Mouse (Mus musculus): ENCODE results near the gene Brat1. TPM values are rescaled to one million over a fixed set of nuclear protein-coding genes. Genes with fewer than 3 reads are reported as not detected.
"Not testable (repeated sequence)": the region's sequence is repeated elsewhere in the genome, so short reads cannot be mapped to it uniquely, and the experiment has no call there.

The Brat1 gene
- polyA plus RNA-seq, 1 experiment, result 22.5 TPM

DNA sequence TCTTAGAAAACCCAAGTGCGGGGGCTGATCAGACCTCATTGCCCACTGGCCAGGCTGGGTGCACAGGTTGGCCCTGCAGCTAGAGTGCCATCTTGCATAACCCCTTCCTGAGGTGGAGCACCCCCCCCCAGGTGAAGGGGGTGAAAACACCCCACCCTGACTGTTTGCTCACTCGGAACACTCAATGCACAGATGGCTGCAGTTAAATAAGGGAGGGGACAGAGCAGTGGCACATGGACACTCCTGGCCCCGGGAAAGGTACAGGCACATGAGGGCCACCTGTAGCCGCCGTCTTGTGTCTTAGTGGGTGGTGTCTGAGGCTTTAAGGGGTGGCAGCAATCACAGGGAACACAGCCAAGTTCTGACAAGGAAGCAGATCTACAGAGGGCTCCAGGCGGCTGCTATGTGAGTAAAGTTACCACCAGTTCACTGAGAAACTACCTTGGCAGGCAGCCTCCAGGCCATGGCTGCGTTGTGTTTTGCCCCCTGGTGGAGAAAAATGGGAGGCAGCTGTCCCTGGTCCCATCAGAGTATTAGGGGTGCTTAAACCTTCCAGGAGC is 41.1 kb upstream of the Brat1 start:
- H3K27me3 ChIP-seq (ENCODE audit: control insufficient read depth, insufficient read depth, low read length), result no peaks in the 10 kb centered on the region
- TF ChIP-seq POLR2A (IDR thresholded peaks at IDR 0.05; ENCODE audit: control insufficient read depth, low read depth, low read length), result no peak; the same call in 1 of the 2 replicates
- peak; percentile 48; the same call in 1 of the 2 replicates for TF ChIP-seq CTCF (IDR thresholded peaks at IDR 0.05; ENCODE audit: control insufficient read depth, insufficient read depth, insufficient replicate concordance, low read depth, low read length)
- H3K4me1 ChIP-seq (ENCODE audit: control insufficient read depth, insufficient read depth, low read length), result no peaks in the 10 kb centered on the region; the same call in 1 of the 2 replicates
- H3K27ac ChIP-seq (ENCODE audit: control insufficient read depth, insufficient read depth, low read depth, low read length), result no peak overlapping the region
- H3K36me3 ChIP-seq (ENCODE audit: control insufficient read depth, insufficient read depth, low read length), result no peaks in the 10 kb centered on the region
- no peak overlapping the region for H3K4me3 ChIP-seq (ENCODE audit: control insufficient read depth, low read depth, low read length)

DNA sequence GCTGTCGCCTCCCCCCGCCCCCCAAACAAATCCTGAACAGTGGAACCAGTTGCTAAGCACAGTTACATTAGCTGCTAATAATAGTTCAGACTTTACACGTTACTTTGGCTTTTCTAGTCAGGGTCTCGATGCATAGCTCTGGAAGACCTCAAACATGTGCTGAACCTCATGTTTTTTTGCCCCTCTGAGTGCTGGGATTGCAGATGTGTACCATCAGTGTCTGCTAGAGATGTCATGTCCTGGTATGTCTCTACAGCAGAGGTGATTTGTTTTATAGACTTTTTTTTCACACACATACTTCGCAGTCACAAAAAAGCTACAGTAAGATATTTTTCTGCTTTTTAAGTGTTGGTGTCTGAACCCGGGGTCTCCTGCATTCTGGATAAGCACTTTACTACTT is 32.7 kb upstream of the Brat1 start:
- TF ChIP-seq POLR2A (IDR thresholded peaks at IDR 0.05; ENCODE audit: control insufficient read depth, low read depth, low read length), result no peak
- no peak for TF ChIP-seq CTCF (IDR thresholded peaks at IDR 0.05; ENCODE audit: control insufficient read depth, insufficient read depth, insufficient replicate concordance, low read depth, low read length)
- Histone ChIP-seq H3K4me3 (ENCODE audit: control insufficient read depth, low read depth, low read length) (no peak overlapping the region), H3K36me3 (ENCODE audit: control insufficient read depth, insufficient read depth, low read length) (peaks cover 1% of the 10 kb centered on the region), H3K4me1 (ENCODE audit: control insufficient read depth, insufficient read depth, low read length) (peaks cover 2% of the 10 kb centered on the region), H3K27ac (ENCODE audit: control insufficient read depth, insufficient read depth, low read depth, low read length) (no peak overlapping the region), H3K27me3 (ENCODE audit: control insufficient read depth, insufficient read depth, low read length) (no peaks in the 10 kb centered on the region)

DNA sequence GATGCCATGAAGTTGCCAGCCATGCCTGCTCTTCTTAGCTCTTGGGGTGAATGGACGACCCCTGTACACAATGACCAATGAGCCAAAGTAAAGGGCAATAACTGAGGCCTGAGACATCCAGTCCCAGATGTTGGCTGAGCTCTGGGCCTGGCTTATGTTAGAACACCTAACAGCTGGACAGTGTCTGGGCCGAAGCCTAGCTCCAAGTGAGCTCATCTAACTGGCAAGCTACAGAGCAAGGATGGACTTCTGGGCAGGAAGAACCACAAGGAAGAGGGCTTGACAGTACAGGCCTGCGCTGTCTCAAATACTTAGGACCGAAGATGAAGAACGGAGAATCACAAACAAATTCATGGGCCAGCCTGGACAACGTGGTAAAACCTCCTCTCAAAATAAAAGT is 32.2 kb upstream of the Brat1 start:
- H3K27me3 ChIP-seq (ENCODE audit: control insufficient read depth, insufficient read depth, low read length); H3K4me1 ChIP-seq (ENCODE audit: control insufficient read depth, insufficient read depth, low read length); H3K36me3 ChIP-seq (ENCODE audit: control insufficient read depth, insufficient read depth, low read length); H3K4me3 ChIP-seq (ENCODE audit: control insufficient read depth, low read depth, low read length); H3K27ac ChIP-seq (ENCODE audit: control insufficient read depth, insufficient read depth, low read depth, low read length): not testable (repeated sequence)

DNA sequence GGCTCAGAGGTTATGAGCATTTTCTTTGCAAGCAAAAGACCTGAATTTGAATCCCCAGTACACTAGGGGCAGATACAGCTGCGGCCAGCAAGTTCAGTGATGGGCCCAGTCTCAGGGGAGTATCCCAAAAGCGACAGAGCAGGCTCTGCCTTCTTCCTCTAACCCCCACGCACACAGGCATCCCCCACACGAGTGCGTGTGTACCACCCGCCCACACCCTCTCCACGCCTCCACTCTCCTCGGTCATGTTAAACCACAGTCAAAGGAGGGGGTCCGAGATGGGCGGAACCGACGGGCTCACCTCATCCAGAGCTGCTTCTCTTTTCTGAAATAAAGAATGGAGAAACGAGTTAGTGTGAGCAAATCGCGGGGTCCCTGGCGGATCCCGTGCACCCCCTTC is 30.8 kb upstream of the Brat1 start:
- peaks cover 1% of the 10 kb centered on the region for H3K4me1 ChIP-seq (ENCODE audit: control insufficient read depth, insufficient read depth, low read length)
- no peak overlapping the region for H3K4me3 ChIP-seq (ENCODE audit: control insufficient read depth, low read depth, low read length)
- H3K27me3 ChIP-seq (ENCODE audit: control insufficient read depth, insufficient read depth, low read length), result no peaks in the 10 kb centered on the region
- H3K27ac ChIP-seq (ENCODE audit: control insufficient read depth, insufficient read depth, low read depth, low read length), result no peak overlapping the region
- H3K36me3 ChIP-seq (ENCODE audit: control insufficient read depth, insufficient read depth, low read length), result peaks cover 1% of the 10 kb centered on the region
- no peak for TF ChIP-seq POLR2A (IDR thresholded peaks at IDR 0.05; ENCODE audit: control insufficient read depth, low read depth, low read length)
- TF ChIP-seq CTCF (IDR thresholded peaks at IDR 0.05; ENCODE audit: control insufficient read depth, insufficient read depth, insufficient replicate concordance, low read depth, low read length), result no peak

DNA sequence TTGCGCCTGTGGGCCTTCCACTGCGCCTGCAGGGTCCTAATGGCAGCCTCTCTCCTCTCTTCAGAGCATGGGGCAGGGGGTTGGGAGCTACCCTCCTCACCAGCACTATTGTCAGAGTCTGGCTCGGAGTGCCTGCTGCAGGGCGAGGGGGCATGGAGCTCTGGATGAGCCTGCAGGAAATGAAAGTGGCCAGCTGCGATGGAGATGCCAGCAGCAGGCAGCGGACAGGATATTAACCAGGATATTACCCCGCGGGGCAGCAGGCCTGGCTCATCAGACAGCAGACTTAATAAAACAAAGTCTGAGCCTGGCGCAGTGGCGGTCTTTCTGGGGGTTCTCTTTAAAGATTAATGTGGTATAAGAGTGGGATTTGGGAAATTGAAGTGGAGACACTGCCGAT is 29.7 kb upstream of the Brat1 start:
- Histone ChIP-seq H3K27me3 (ENCODE audit: control insufficient read depth, insufficient read depth, low read length) (no peaks in the 10 kb centered on the region), H3K4me3 (ENCODE audit: control insufficient read depth, low read depth, low read length) (no peak overlapping the region), H3K36me3 (ENCODE audit: control insufficient read depth, insufficient read depth, low read length) (peaks cover 1% of the 10 kb centered on the region), H3K4me1 (ENCODE audit: control insufficient read depth, insufficient read depth, low read length) (no peaks in the 10 kb centered on the region; the same call in none of the 2 replicates), H3K27ac (ENCODE audit: control insufficient read depth, insufficient read depth, low read depth, low read length) (no peak overlapping the region)
- no peak for TF ChIP-seq POLR2A (IDR thresholded peaks at IDR 0.05; ENCODE audit: control insufficient read depth, low read depth, low read length)
- TF ChIP-seq CTCF (IDR thresholded peaks at IDR 0.05; ENCODE audit: control insufficient read depth, insufficient read depth, insufficient replicate concordance, low read depth, low read length), result no peak

DNA sequence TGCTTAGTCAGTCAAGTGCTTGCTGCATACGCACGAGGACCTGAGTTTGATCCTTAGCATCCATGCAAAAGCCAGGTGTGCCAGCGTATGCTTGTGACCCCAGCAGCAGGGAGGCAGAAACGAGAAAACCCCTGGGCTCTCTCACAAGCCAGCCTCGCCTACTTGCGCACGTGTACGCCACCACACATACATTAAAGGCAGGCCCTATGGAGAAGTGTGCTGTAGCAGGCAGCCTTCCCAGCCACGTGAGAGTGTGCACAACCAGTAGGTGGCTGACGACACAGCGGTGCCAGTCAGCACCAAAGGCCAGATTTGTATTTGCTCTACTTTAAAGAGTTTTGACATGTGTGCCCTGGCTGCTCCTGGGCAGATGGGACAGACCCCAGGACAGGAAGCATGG is 29.2 kb upstream of the Brat1 start:
- no peak overlapping the region for H3K27ac ChIP-seq (ENCODE audit: control insufficient read depth, insufficient read depth, low read depth, low read length)
- H3K4me3 ChIP-seq (ENCODE audit: control insufficient read depth, low read depth, low read length), result no peak overlapping the region
- no peaks in the 10 kb centered on the region; the same call in none of the 2 replicates for H3K4me1 ChIP-seq (ENCODE audit: control insufficient read depth, insufficient read depth, low read length)
- no peak for TF ChIP-seq POLR2A (IDR thresholded peaks at IDR 0.05; ENCODE audit: control insufficient read depth, low read depth, low read length)
- TF ChIP-seq CTCF (IDR thresholded peaks at IDR 0.05; ENCODE audit: control insufficient read depth, insufficient read depth, insufficient replicate concordance, low read depth, low read length), result no peak
- H3K36me3 ChIP-seq (ENCODE audit: control insufficient read depth, insufficient read depth, low read length), result peaks cover 1% of the 10 kb centered on the region
- no peaks in the 10 kb centered on the region for H3K27me3 ChIP-seq (ENCODE audit: control insufficient read depth, insufficient read depth, low read length)

DNA sequence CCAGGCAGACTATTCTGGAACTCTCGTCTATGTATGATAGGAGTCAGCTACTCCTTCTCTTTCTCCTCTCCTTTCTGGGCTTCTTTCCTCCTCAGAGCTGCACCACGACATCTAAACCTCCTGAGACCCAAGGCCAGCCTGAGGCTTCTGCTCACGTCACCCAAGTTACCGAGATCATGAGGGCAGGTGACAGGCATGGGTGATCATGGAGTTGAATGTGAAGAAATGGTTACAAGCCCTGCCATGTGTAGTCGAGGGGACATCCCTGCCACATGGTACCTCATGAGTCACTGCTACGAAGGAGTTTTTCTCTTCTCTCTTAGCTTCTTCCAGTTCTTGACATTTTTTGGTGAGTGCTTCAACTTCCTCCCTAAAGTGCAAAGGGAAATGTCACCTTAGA is 27.7 kb upstream of the Brat1 start:
- Histone ChIP-seq H3K4me3 (ENCODE audit: control insufficient read depth, low read depth, low read length) (no peak overlapping the region), H3K27me3 (ENCODE audit: control insufficient read depth, insufficient read depth, low read length) (no peaks in the 10 kb centered on the region), H3K36me3 (ENCODE audit: control insufficient read depth, insufficient read depth, low read length) (no peaks in the 10 kb centered on the region; the same call in 1 of the 2 replicates), H3K27ac (ENCODE audit: control insufficient read depth, insufficient read depth, low read depth, low read length) (no peak overlapping the region), H3K4me1 (ENCODE audit: control insufficient read depth, insufficient read depth, low read length) (no peaks in the 10 kb centered on the region; the same call in none of the 2 replicates)
- TF ChIP-seq POLR2A (IDR thresholded peaks at IDR 0.05; ENCODE audit: control insufficient read depth, low read depth, low read length) (no peak), CTCF (IDR thresholded peaks at IDR 0.05; ENCODE audit: control insufficient read depth, insufficient read depth, insufficient replicate concordance, low read depth, low read length) (no peak)

DNA sequence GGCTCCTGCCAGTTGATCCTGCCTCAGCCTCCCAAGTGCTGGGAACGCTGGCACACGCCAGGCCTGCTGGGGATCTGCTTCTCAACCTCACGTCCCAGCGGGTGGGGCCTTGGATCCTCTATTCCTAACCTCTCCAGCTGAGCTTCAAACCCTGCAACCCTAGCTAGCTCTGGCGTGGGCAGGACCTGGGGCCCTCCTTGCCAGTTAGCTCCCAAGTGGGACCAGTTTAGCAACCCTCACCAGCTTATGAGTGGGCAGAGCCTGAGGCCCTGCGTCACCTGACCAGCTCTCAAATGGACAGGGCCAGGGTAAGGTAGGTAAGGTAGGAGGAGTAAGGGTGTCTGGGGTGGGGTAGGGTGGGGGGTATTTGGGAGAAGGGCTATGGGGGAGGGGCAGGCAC is 24.8 kb upstream of the Brat1 start:
- no peaks in the 10 kb centered on the region; the same call in none of the 2 replicates for H3K36me3 ChIP-seq (ENCODE audit: control insufficient read depth, insufficient read depth, low read length)
- TF ChIP-seq CTCF (IDR thresholded peaks at IDR 0.05; ENCODE audit: control insufficient read depth, insufficient read depth, insufficient replicate concordance, low read depth, low read length) (no peak), POLR2A (IDR thresholded peaks at IDR 0.05; ENCODE audit: control insufficient read depth, low read depth, low read length) (no peak)

More for the DNA sequence above, 24.8 kb upstream of the Brat1 start:
- Histone ChIP-seq H3K4me3 (ENCODE audit: control insufficient read depth, low read depth, low read length) (no peak overlapping the region), H3K4me1 (ENCODE audit: control insufficient read depth, insufficient read depth, low read length) (no peaks in the 10 kb centered on the region; the same call in 1 of the 2 replicates), H3K27me3 (ENCODE audit: control insufficient read depth, insufficient read depth, low read length) (no peaks in the 10 kb centered on the region), H3K27ac (ENCODE audit: control insufficient read depth, insufficient read depth, low read depth, low read length) (no peak overlapping the region)
